19 mouse cellular contexts compared by ENCODE assay signal in the genomic region with DNA sequence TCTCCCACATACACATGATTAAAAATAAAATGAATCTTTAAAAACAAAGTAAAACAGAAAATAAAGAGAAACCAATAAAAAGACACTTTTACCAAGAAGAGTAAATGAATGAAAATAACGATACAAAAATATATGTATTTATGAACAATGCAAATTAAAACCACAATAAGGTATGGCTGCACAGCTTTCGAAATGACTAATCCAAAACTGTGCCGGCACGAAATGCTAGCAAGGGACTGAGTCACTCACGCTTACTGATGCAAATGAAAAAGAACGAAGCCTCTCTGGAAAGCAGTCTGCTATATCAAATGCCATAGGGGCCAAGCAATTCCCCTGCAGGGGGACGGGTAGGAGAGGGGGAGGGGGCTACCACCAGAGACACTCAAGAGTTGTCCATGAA.
DNase-seq lines count a peak whose midpoint lies in the region; ATAC-seq and TF ChIP-seq lines count a peak whose summit lies in the region.
"Had no signal": no experiment of that assay in that cellular context is flagged by ENCODE, and none has a peak within 500 bp of the region (broad histone marks: within the 10 kb centered on the region; RNA-seq: fewer than 3 reads in every experiment).

No protein-coding gene starts in this region.

- intact Hi-C loops in left cerebral cortex, postnatal 36 days (cut with DNase I), result no loop called here
- intact Hi-C loops in left cerebral cortex, postnatal 10 days (cut with DNase I), result no loop called here

- H3K27ac ChIP-seq in CH12.LX (ENCODE audit: insufficient read depth, low read depth), result no peak overlapping the region
- no peak overlapping the region for H3K27ac ChIP-seq in forebrain, embryonic 12.5 days
- H3K27ac ChIP-seq: embryonic facial prominence, embryonic 13.5 days; heart, adult 2 months; intestine, embryonic 15.5 days; kidney, embryonic 15.5 days; macrophage had no signal

- no peak for ATAC-seq in forebrain, embryonic 12.5 days (ENCODE audit: low FRiP score)
- ATAC-seq: intestine, embryonic 15.5 days had no signal

- 73% methylated on average over 7 of the region's 7 CpGs for WGBS in forebrain, embryonic 12.5 days

- peaks cover 5% of the 10 kb centered on the region for H3K9me3 ChIP-seq in CH12.LX (replicated peaks; ENCODE audit: low read length)
- H3K9me3 ChIP-seq in forebrain, embryonic 12.5 days, result no peaks in the 10 kb centered on the region
- H3K9me3 ChIP-seq: embryonic facial prominence, embryonic 13.5 days; intestine, embryonic 15.5 days; kidney, embryonic 15.5 days had no signal

- H3K79me2 ChIP-seq in CH12.LX (replicated peaks; ENCODE audit: control insufficient read depth, extremely low read depth, insufficient read depth, poor library complexity, severe bottlenecking), result no peaks in the 10 kb centered on the region

- peaks cover 11 to 28% of the 10 kb centered on the region in 2 experiments; a peak in 3 of 4 replicates for H3K4me1 ChIP-seq in CH12.LX (ENCODE audit: control insufficient read depth in 1 of 2, insufficient read depth in 2 of 2)
- H3K4me1 ChIP-seq in forebrain, embryonic 12.5 days, result no peaks in the 10 kb centered on the region
- H3K4me1 ChIP-seq: embryonic facial prominence, embryonic 13.5 days; intestine, embryonic 15.5 days; kidney, embryonic 15.5 days had no signal

- peak overlapping the region; percentile 29; the same call in 1 of the 2 replicates for H3K9ac ChIP-seq in CH12.LX (ENCODE audit: insufficient read depth, low read depth)
- H3K9ac ChIP-seq in forebrain, embryonic 12.5 days, result no peak overlapping the region
- H3K9ac ChIP-seq: embryonic facial prominence, embryonic 13.5 days; intestine, embryonic 15.5 days; kidney, embryonic 15.5 days had no signal

- H3K4me3 ChIP-seq in CH12.LX (replicated peaks in 1 of 3; ENCODE audit: low read depth in 2 of 3, low read length in 2 of 3, poor library complexity in 1 of 3), result no peak overlapping the region
- no peak overlapping the region for H3K4me3 ChIP-seq in forebrain, embryonic 12.5 days (replicated peaks)
- H3K4me3 ChIP-seq: embryonic facial prominence, embryonic 13.5 days; heart, adult 2 months; intestine, embryonic 15.5 days; kidney, embryonic 15.5 days; myocyte had no signal

- no peak for TF ChIP-seq POLR2A in CH12.LX (IDR thresholded peaks at IDR 0.05; ENCODE audit: low read depth, low read length)

- peak; percentile 8 to 12 for DNase-seq in left cerebral cortex, postnatal 36 days (ENCODE audit: low spot score in 2 of 2)
- DNase-seq in left cerebral cortex, postnatal 10 days (ENCODE audit: extremely low spot score in 1 of 2, low spot score in 2 of 2), result no peak
- DNase-seq in CD4-positive helper T cell, adult 2 months (ENCODE audit: low read depth, low spot score), result peak; percentile 62
- peak; percentile 93 for DNase-seq in CH12.LX (ENCODE audit: extremely low read depth)
- DNase-seq in right cerebral cortex, postnatal 25 days, result peak; percentile 32
- DNase-seq in thymus, adult 18-20 months, result no peak
- DNase-seq: adrenal gland, postnatal 36 days; cerebellum, adult 9-11 months; gastrocnemius, postnatal 10 days; heart, adult 2 months; lung, adult 18-20 months; retina, postnatal 1 day had no signal

- in situ Hi-C loops in CH12.LX (cut with MboI; ENCODE audit: low pct_ligation_motif_present, low pct_unique_long_range_greater_than_20kb, low sequenced_read_pairs), result no loop called here

- dilution Hi-C loops in CH12.LX (cut with MboI; ENCODE audit: extremely low pct_ligation_motif_present, extremely low pct_unique_long_range_greater_than_20kb, low sequenced_read_pairs), result no loop called here

- peak overlapping the region; percentile 86 for H3K4me2 ChIP-seq in CH12.LX (ENCODE audit: insufficient read depth, low read depth, poor library complexity, severe bottlenecking)
- no peak overlapping the region for H3K4me2 ChIP-seq in forebrain, embryonic 12.5 days
- H3K4me2 ChIP-seq: embryonic facial prominence, embryonic 13.5 days; intestine, embryonic 15.5 days; kidney, embryonic 15.5 days; midbrain, embryonic 11.5 days had no signal

- TF ChIP-seq RAD21 in CH12.LX (IDR thresholded peaks at IDR 0.05; ENCODE audit: low read depth, low read length), result no peak

- TF ChIP-seq CTCF in CH12.LX (conservative IDR thresholded peaks at IDR 0.05 in 1 of 2, IDR thresholded peaks at IDR 0.05 in 1 of 2; ENCODE audit: low read depth in 2 of 2, low read length in 2 of 2), result no peak

- peak; percentile 96 for TF ChIP-seq EP300 in CH12.LX (IDR thresholded peaks at IDR 0.05; ENCODE audit: low read length)

- no peaks in the 10 kb centered on the region for H3K27me3 ChIP-seq in CH12.LX (replicated peaks)
- no peaks in the 10 kb centered on the region for H3K27me3 ChIP-seq in forebrain, embryonic 12.5 days
- H3K27me3 ChIP-seq: embryonic facial prominence, embryonic 13.5 days; intestine, embryonic 15.5 days; kidney, embryonic 15.5 days had no signal

- no peaks in the 10 kb centered on the region for H3K36me3 ChIP-seq in CH12.LX (replicated peaks in 1 of 2; ENCODE audit: control insufficient read depth in 1 of 2, insufficient read depth in 1 of 2, low read length in 1 of 2)
- no peaks in the 10 kb centered on the region for H3K36me3 ChIP-seq in forebrain, embryonic 12.5 days (replicated peaks)
- H3K36me3 ChIP-seq: embryonic facial prominence, embryonic 13.5 days; intestine, embryonic 15.5 days; kidney, embryonic 15.5 days had no signal

TF ChIP-seq in CH12.LX, 34 proteins besides CTCF, POLR2A, EP300 and RAD21:
- TF ChIP-seq MEF2A (IDR thresholded peaks at IDR 0.05; ENCODE audit: borderline replicate concordance, low read depth, low read length) (peak; percentile 77; the same call in 1 of the 2 replicates), RCOR1 (conservative IDR thresholded peaks at IDR 0.05; ENCODE audit: low read depth, low read length) (peak; percentile 44), JUN (IDR thresholded peaks at IDR 0.05; ENCODE audit: insufficient read depth, low read depth, low read length) (peak; percentile 96), MAZ (IDR thresholded peaks at IDR 0.05; ENCODE audit: low read depth, low read length) (peak; percentile 67; the same call in 1 of the 2 replicates), USF2 (conservative IDR thresholded peaks at IDR 0.05; ENCODE audit: low read depth, low read length) (no peak), POLR2AphosphoS2 (IDR thresholded peaks at IDR 0.05; ENCODE audit: low read depth, low read length) (no peak), ETS1 (conservative IDR thresholded peaks at IDR 0.05; ENCODE audit: low read depth, low read length) (peak; percentile 94), JUND (conservative IDR thresholded peaks at IDR 0.05; ENCODE audit: low read depth, low read length) (peak; percentile 100), TBP (conservative IDR thresholded peaks at IDR 0.05; ENCODE audit: low read depth, low read length) (0 out of 2 replicates have a peak, but pooled peaks have one; percentile 3), IRF4 (IDR thresholded peaks at IDR 0.05; ENCODE audit: low read depth, low read length) (peak; percentile 100), BHLHE40 (IDR thresholded peaks at IDR 0.05; ENCODE audit: low read depth, low read length) (peak; percentile 99), MAFK (IDR thresholded peaks at IDR 0.05; ENCODE audit: insufficient replicate concordance, low read length) (0 out of 2 replicates have a peak, but pooled peaks have one; percentile 34), PAX5 (IDR thresholded peaks at IDR 0.05; ENCODE audit: low read length) (no peak)

Comparison
In these comparisons a context has a peak if more than half of its experiments do, and no peak if none do; other contexts are left out.
1. DNase-seq: peak in left cerebral cortex, postnatal 36 days (2 of 2), CD4-positive helper T cell, adult 2 months (single experiment), CH12.LX (single experiment) and right cerebral cortex, postnatal 25 days (single experiment); none in left cerebral cortex, postnatal 10 days (0 of 2) and thymus, adult 18-20 months (0 of 2).